Mouse (Mus musculus) lung, adult 2 months (tissue): ENCODE measurements around the gene Glcci1.

Source experiments
- CTCF ChIP-seq: fragments of 200-500 bp; IDR thresholded peaks from 2 replicates; pipeline ENCODE4 v1.5.1; 2011; ENCODE audit warnings: mild to moderate bottlenecking, low read length, control low read depth; ENCODE audit not compliant: insufficient read depth
- POLR2A ChIP-seq: fragments of 200-500 bp; IDR thresholded peaks from 2 replicates; pipeline ENCODE4 v1.6.1; 2011; ENCODE audit warnings: low read depth, mild to moderate bottlenecking, control low read depth, low read length, borderline replicate concordance; ENCODE audit errors: extremely low read depth

DNA sequence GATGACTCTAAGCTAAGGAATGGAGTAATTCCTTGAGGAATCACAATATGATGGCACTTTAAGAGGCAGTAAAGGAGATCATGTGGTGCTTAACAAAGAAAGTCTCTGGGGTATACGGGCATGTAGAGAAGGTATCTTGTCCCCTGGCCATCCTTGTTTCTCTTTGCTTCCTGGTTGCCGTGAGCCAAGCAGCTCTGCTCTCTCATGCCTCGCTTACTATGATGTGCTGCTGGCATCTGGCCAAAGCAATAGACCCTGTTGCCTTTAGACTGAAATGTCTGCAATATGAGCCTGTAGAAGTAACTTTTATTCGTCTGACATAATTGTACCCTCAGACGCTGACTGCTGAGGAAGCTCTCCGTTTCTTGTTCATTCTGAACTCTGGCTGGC is 11.5 kb upstream of the Glcci1 start:
- TF ChIP-seq CTCF: no peak
- TF ChIP-seq POLR2A: no peak
